Mouse (Mus musculus): ENCODE data around the gene Myo1b. TPM values are rescaled to one million over a fixed set of nuclear protein-coding genes. Genes with fewer than 3 reads are reported as not detected.

The Myo1b gene
- total and polyA plus RNA-seq, 3 experiments, result not detected

- TF ChIP-seq ELF1 (IDR thresholded peaks at IDR 0.05; ENCODE audit: low read depth, low read length) (no peak), ZNF384 (IDR thresholded peaks at IDR 0.05; ENCODE audit: low read depth, low read length) (no peak), NRF1 (IDR thresholded peaks at IDR 0.05; ENCODE audit: insufficient read depth, low read depth, low read length, poor library complexity, severe bottlenecking) (no peak), RCOR1 (IDR thresholded peaks at IDR 0.05; ENCODE audit: low read depth, low read length) (no peak), EP300 (IDR thresholded peaks at IDR 0.05; ENCODE audit: low read depth in 1 of 2, low read length in 2 of 2) (no peak), CTCF (IDR thresholded peaks at IDR 0.05 in 2 of 3, conservative IDR thresholded peaks at IDR 0.05 in 1 of 3; ENCODE audit: control insufficient read depth in 1 of 3, insufficient read depth in 1 of 3, low read depth in 2 of 3, low read length in 3 of 3, poor library complexity in 1 of 3, severe bottlenecking in 1 of 3) (no peak), HCFC1 (IDR thresholded peaks at IDR 0.05; ENCODE audit: low read depth, low read length) (no peak), E2F4 (IDR thresholded peaks at IDR 0.05; ENCODE audit: borderline replicate concordance, low read depth, low read length) (no peak), ZKSCAN1 (IDR thresholded peaks at IDR 0.05; ENCODE audit: low read depth, low read length) (no peak), ZC3H11A (IDR thresholded peaks at IDR 0.05; ENCODE audit: low read depth, low read length) (no peak), BHLHE40 (IDR thresholded peaks at IDR 0.05; ENCODE audit: borderline replicate concordance, low read depth, low read length) (no peak), POLR2A (IDR thresholded peaks at IDR 0.05; ENCODE audit: control insufficient read depth in 1 of 2, insufficient read depth in 1 of 2, low read depth in 1 of 2, low read length in 2 of 2, poor library complexity in 1 of 2) (no peak), TAL1 (IDR thresholded peaks at IDR 0.05; ENCODE audit: low read length) (no peak), UBTF (IDR thresholded peaks at IDR 0.05; ENCODE audit: borderline replicate concordance, insufficient read depth, low read depth, low read length) (no peak), SIN3A (IDR thresholded peaks at IDR 0.05; ENCODE audit: low read length) (no peak), KAT2A (conservative IDR thresholded peaks at IDR 0.05; ENCODE audit: low read depth, low read length) (no peak), USF1 (IDR thresholded peaks at IDR 0.05; ENCODE audit: low read depth, low read length) (no peak), MAZ (IDR thresholded peaks at IDR 0.05; ENCODE audit: low read depth, low read length) (no peak), USF2 (IDR thresholded peaks at IDR 0.05; ENCODE audit: borderline replicate concordance in 1 of 2, insufficient read depth in 1 of 2, low read depth in 1 of 2, low read length in 2 of 2) (no peak), TBP (IDR thresholded peaks at IDR 0.05; ENCODE audit: low read depth, low read length) (no peak)
- H3K36me3 ChIP-seq (ENCODE audit: control insufficient read depth in 1 of 2, insufficient read depth in 2 of 2, low read length in 2 of 2), result no peaks in the 10 kb centered on the region
- no peaks in the 10 kb centered on the region for H3K79me2 ChIP-seq (ENCODE audit: control insufficient read depth, insufficient read depth, low read length, poor library complexity)
- no peak overlapping the region for H3K9ac ChIP-seq (ENCODE audit: control insufficient read depth, low read depth, low read length, poor library complexity, severe bottlenecking)
- H3K4me1 ChIP-seq (ENCODE audit: control insufficient read depth in 1 of 2, insufficient read depth in 2 of 2, low read length in 2 of 2), result no peaks in the 10 kb centered on the region
- H3K4me3 ChIP-seq (ENCODE audit: control insufficient read depth in 1 of 2, insufficient read depth in 1 of 2, low read depth in 2 of 2, low read length in 2 of 2), result no peak overlapping the region
- no peak overlapping the region for H3K27ac ChIP-seq (ENCODE audit: control insufficient read depth, low read depth, low read length)
- no peaks in the 10 kb centered on the region for H3K9me3 ChIP-seq (replicated peaks; ENCODE audit: insufficient read depth, low read length)
- H3K27me3 ChIP-seq (ENCODE audit: control insufficient read depth in 1 of 2, insufficient read depth in 2 of 2, low read length in 2 of 2), result no peaks in the 10 kb centered on the region; a peak in 1 of 4 replicates
- no peak for DNase-seq (ENCODE audit: low read depth, low spot score)
Measured at GRCm38 (mm10) chr1:51888046-51888813, 27.6 kb downstream of the Myo1b start.

All from MEL (cell line).